Mouse (Mus musculus) megakaryocyte-erythroid progenitor cell, adult 5-6 weeks (primary cell): Measurements from ENCODE around the gene E2f7. TPM values are rescaled to one million over a fixed set of nuclear protein-coding genes. Genes with fewer than 3 reads are reported as not detected.

Source experiments
- ATAC-seq: replicated peaks from 2 replicates; pipeline ENCODE4 v1.8.0; 2016; ENCODE audit warnings: mild to moderate bottlenecking, inconsistent platforms; ENCODE audit not compliant: severe bottlenecking, poor library complexity, low FRiP score, low TSS enrichment
- total RNA-seq, 2 experiments: library from RNA; stranded (forward) in 1 of 2; stranded (reverse) in 1 of 2; fragments of 200-1000, 215-1000 nt in 1 of 2; fragments of >200 nt in 1 of 2; fragmentation: Nextera tagmentation in 1 of 2; gene quantifications; 2 replicates each; pipeline ENCODE4 v1.2.3; 2014 to 2017

E2f7 gene
- total RNA-seq, 2 experiments from 2014 or later = 9.0 to 14.3 TPM

DNA sequence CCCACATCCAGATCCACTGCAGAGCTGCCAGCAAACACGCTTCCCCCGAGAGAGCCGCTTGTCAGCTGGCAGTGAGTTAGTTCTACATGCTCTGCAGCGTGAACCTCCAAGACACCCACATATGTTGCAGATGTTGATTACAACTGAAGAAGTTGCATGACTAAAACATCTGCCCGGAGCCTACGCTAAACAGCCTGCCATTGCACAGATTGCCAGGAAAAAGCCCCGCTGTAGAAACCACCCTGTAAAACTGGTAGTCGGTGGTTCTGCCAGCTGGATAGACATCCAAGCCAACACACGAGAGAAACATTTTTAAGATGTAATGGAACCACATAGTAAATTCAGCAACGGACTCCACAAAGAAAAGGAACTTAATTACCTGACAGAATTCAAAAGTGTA, 24.3 kb downstream of the E2f7 start:
- ATAC-seq = no peak

DNA sequence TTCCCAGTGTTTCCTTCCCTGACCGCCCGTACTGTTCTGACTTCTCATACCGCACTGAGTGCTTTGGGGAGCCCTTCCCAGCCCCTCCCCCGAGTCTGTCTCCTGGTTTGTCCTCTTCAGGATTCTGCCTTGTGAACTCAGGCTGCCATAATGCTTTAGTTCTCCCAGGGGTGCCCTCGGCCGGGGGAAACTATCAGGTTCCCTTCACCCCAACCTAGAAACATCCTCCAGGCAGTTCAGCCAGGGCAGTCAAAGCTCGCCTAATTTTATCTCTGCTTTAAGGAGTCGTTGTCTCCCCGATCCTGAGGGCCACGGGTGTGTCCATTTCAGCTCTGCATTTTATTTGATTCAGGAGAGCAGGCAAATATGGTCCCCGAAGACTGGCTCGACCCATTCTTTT, 28.0 kb downstream of the E2f7 start:
- no peak for ATAC-seq

DNA sequence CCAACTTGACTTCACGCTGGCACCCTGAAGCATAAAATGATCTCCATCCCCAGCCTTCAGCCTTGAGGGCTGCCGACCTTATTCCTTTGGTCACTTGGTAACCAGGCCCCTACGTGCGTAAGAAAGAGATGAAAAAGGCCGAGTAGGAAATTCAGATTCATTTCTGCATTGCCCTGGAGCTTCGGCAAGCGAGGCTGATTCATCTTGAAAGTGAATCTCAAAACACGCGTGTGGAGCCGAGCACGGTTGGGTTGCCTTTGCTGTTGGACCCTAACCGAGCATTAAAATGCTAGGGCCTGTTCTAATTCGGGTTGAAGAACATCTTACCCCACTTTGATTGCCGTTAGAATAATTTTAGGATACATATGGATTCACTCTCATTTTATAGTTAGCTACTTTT, 28.6 kb downstream of the E2f7 start:
- ATAC-seq = no peak

DNA sequence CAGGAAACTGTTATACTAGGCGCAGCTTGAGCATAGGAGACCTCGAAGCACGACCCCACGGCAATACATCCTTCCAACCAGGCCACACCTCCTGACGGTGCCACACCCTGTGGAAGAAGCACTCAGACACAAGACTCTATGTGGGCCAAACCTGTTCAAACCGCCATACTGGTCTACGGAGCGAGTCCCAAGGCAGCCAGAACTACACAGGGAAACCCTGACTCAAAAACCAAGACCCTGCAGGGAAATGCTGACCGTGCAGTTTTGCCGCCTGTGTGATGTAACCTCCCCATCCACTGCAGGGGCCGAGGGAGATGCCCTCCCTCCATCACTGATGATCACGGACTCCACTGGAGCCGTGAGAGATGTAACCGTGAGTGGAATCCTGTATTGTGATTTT, 36.5 kb downstream of the E2f7 start:
- ATAC-seq = no peak

DNA sequence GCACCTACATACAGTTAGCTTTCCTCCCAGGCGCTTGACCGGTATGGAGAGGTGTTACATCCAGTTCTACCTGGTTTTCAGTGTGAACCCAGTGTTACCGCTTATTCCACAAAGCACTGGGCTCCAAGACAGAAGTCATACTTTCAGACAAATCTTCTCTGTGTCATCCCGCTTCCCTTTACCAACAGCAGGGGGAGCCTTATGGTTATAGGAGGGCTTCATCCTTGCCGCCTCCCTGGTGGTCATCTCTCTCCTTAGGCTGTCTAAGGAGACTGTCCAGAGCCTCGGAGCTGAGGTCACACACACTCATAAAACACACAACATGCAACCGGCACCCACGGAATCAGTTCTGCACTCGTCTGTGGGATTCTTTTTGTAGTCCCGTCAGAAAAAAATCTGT, 37.4 kb downstream of the E2f7 start:
- ATAC-seq = no peak

DNA sequence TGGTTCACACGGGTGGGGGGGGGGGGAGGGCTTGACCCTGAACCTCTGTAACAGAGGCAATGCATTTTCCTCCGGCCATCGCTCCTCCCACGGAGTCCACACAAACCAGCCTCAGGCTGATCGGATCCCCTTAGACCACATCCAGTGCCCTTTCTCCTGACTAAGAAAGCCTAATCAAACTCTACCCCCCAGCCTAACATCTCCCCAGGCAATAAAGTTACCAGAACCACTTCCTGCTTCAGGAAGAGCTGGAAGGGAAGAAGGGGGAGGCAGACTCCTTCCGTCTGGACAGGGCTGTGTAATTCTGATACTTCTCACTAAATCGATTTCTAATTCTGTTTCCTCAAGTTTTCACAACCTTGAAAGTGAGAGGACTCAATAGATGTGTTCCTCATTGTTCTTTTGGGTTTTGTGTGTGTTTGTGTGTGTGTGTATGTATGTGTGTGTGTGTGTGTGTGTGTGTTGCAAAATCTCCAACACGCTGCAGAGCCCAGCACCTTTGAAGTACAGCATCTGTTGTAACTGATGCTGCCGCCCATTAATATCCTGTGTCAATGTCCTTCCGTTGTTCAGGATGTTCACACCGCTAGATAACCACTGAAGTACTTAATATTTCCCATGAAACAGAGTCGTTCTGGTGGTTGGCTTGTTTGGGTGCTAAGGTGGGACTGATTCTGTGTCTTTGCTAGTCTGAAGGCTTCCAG, 43.0 kb downstream of the E2f7 start:
- ATAC-seq = 0 out of 2 replicates have a peak, but pooled peaks have one; percentile 23

DNA sequence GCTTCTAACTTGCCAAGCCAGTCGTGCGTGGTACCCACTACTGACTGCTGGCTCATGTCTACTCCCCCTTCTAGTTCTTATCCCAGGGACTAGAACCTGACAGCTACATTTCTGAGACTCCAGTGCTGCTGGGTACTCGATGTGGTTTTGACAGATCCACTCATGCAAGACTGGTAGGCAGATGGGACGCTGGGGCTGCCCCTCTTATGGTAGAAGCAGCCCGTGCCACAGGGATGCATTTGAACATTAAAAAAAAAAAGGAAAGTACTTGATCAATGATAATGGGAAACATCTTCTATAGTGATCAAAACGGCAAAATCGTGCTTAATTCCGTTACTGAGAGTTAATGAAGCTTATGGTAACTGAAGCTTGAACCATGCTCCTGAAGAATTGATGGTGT, 44.4 kb downstream of the E2f7 start:
- ATAC-seq = no peak

DNA sequence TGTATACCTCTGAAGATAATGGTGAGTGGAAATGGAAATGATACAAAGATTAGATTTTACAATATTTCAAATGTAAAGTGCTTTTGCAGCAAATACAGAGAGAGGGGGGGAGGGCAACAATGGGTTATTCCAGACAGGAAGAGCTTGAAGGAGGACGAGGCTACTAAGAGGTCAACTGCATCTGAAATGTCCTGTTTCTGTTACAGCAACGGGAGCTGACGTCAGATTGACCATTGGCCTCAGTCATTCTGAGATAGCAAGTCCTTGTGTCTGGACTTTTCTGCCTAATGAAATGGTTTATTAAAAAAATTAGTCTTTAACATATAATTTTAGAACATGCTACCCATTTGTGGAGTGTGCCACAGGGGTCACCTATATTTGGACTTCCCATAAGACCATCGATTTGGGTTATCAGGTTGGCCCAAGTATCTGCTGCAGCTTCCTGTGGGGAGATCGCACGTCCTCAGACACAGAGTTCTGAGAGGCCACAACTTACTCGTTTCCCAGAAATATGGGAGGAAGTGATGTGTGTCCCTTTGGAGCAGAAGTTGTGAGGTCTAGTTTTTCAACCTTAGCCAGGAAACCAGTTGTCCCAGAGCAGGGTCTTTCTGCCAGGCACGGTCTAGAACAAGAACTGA, 48.0 kb downstream of the E2f7 start:
- ATAC-seq = no peak

DNA sequence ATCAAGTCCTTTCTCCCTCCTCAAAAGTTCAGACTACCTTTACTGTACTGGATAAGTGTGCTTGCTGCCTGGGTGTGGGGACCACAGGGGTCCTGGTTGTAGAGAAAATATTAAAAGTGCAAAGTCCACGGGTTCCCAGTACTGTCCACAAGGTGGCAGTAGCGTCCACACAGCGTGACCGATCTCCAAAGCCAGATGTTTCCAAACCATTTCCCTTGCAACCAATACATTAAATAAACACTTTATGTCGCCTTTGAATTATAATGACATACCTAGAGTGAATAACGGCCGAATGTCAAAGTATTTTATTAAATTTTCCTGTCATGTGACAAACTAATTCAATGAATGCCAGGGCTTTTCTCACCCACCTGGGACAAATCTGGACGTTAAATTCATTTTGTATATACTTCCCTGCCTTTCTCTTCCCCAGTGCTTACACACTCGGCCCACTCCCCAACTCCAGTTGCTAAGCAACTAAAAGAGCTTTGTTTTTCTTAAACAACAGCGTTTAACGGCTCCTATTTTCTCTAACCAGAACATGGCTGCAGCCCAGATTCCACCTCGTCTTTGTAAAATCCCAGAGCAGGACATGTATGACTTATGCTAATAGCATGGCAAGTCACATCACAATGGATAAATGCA, 49.4 kb downstream of the E2f7 start:
- ATAC-seq = peak; percentile 92

DNA sequence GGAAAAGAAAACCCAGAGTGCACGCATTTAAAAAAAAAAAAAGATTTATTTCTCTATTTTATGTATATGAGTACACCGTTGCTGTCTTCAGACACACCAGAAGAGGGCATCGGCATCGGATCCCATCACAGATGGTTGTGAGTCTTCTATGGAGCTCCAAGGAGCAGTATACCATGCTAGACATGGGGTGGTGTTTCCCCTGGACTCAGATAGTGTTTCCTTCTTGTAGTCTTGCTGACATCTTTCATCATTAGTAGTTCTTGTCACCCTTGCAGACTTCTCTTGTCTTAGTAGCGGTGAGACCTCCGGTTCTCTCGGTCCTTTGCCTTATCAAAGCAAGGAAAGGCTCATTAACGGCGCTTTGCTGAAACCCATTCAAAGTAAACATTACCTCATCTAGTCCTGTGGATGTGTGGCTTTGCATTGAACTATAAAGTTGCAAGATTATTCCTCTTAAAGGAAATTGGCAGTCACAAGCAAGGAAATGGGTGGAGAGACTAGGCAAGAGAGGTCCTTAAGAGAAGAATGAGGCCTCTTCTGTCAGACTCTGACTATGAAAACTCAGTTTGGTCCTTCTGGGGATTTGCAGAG, 50.1 kb downstream of the E2f7 start:
- no peak for ATAC-seq

DNA sequence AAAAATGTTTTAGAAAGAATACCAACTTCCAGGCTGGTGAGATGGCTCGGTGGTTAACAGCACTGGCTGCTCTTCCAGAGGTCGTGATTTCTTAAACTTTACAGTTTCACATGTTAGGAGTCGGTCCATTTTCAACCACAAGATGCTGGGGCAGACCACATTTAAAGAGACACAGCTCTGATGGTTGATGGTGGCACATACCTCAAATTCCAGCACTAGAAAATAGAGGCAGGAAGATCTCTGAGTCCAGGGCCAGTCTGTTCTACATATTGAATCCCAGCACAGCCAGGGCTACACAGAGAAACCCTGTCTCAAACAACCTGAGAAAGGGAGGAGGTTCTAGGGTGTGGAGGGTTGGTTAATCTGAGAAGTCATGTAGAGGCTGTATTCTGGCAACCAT, 56.1 kb downstream of the E2f7 start:
- ATAC-seq = no peak

DNA sequence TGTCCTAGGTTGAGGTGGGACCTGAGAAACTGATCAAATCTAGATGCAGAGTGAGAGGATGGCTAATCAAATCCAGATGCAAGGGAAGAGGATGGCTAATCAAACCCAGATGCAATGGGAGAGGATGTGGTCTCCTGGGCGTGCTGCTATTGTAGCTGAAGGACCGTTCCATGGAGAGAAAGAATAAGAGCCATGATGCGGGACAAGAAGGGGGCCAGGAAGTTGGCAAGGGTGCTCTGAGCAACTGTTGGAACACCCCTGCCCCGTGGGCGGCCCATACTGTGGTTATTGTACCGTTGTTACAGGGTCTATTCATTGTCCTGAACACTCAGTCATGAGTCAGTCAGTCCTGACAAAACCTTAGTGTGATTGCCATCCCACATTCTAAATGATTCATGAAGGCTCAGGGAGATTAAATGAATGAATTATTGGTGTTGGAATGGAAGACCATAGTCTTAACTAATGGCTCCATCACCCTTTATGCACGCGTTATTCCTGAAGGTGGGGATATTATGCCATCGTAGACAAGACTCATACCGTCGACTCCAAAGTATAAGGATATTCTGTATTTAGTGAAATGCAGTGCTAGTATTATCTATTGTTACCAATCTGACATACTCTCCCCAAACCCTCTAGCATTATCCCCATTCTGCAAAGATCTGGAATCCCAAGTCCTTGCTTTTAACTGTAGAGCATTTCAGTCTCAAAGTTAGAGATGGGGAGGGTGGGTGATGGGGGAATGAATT, 59.2 kb downstream of the E2f7 start:
- no peak for ATAC-seq

DNA sequence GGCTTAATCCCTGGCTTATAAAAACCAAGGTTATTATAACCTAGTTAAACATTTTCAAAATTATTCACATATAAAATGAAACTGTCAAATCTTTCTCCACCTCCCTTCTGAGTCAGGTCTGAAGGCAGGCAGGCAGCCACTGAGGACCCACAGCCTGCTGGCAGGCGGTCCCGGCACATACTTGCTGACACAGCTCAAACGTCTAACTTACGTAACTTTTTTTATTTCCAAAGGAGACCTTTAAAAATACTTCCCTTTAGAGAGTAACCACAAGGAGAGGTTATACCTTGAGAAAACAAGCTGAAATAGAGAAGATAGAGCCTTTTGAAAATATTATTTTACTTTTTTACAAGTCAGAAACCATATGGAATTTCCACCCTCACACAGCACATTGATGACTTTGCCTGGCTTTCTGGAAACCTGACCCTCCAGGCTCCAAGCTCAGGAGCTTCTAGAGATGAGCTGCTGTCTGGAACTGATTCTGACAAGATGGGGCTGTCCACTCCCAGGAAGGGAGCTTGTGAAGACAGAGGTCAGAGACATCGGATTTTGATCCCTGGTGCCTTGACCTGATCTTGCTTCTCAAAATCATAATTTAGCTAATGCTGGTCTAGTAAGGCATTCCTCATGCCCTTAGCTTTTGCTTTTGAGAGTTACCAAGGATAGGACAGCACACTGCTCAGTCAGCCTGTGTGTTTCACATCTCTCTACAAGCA, 59.9 kb downstream of the E2f7 start:
- no peak for ATAC-seq

DNA sequence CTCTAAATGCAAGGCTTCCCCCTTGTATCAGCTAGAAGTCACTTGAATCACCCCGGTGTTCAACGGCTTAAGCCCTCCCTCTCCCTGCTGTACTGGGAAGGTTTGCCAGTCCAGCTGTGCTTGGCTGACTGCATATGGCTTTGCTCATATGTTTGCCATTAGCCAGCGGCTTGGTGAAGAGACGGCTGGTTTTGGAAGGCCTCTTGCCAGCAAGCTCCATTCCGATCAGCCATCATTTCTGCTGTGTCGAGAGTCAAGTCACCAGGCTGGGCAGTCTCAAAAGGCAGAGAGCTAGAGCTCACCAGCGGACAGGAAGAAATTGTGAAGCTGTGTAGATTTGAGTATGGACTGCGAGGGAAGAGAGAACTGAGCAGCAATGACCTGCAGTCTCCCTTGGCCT, 61.2 kb downstream of the E2f7 start:
- no peak for ATAC-seq

DNA sequence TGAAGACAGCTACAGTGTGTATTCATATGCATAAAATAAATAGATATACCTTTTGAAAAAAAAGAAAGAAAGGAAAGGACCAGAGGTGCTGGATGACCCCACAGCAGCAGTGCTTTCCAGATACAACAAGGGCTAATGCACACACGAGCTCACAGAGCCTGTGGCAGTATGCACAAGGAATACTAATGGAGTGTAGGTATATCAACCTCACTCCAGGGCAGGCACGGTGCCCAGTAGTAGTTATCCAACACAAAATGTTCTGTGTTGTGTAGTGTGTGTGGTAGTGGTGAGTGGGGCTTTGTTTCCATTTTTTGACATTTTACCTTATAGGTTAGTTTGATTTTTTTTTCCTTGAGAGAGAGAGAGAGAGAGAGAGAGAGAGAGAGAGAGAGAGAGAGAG, 65.3 kb downstream of the E2f7 start:
- no peak for ATAC-seq

DNA sequence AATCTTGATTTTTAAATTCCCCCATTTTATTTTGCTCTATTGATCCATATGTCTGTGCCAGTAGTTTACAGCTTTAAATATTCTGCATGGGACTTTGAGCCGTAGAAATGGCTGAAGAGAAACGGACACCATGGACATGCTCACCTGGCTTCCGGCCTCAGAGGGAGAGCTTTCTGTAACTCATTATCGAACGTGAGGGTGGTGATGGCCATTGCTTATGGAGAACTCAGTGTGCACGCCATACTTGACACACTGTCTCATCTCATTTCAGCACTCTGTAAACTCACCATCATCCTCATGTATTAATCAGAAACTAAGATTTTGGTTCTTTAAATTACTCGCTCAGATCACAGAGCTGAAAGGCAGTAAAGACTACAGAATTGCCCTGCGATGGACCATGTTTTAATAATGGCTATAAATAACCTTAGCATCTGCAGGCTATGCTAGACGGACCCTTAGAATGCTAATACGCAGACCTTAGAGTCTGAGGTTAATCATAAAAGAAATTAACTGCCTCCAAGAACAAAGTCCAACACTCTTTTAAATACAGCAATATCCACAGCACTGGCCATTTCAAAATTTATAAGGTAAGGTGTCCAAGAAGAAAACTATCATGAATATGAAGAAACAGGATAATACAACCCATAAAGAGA, 66.1 kb downstream of the E2f7 start:
- ATAC-seq = no peak

DNA sequence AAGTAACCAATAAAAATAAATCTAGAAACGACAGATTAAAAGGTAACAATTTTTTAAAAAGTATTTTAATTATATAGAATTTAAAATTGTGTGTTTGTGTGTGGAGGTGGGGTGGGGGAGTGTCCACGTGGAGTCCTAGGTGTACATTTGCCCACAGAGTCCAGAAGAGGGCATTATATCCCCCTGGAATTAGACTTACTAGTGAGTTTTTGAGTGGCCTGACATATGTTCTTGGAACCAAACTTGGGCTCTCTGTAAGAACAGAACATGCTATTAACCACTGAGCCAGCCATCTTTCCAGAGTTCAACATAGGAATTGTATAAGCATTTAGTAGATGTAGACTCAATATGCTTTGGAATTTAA, 66.6 kb downstream of the E2f7 start:
- no peak for ATAC-seq

DNA sequence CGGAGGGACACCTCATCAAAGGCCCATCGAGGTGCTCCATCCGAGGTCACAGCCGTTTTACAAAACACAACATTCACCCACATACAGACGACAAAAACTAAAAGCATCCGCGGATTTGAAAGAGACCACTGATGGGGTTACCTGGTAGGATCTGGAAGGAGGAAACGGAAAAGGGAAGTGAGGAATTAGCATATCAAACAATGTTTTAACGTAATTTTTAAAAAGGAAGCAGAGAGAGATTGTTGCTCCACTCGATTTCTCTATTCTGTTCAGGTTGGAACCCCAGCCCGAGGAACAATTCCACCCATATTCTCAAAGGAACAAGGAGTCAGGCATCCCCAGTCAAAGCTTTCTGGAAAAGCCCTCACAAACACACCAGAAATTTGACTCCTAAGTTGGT, 75.9 kb downstream of the E2f7 start:
- no peak for ATAC-seq

DNA sequence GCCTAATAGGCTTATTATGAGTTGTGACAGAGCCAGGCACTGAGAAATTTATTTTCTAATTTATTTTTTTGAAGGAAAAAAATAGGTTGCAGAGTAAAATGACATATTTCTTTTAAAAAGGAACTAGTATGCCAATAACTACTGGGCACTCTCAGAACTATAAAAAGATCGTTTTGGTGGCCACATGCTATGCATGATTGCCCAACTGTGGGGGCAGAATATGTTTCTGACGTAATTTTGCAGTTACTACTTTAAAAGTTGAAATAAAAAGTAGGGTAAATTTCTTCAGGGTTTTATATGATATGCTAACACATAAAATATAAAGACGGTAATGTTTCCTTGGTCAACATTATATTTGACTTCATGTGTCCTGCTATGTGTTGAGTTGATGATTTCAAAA, 76.5 kb downstream of the E2f7 start:
- ATAC-seq = no peak
